Mouse (Mus musculus) frontal cortex, adult (tissue): ENCODE measurements around the gene Samd10.

Experiments
- ATAC-seq: cut with Nextera tagmentation; 2 replicates; pipeline ENCODE4 v1.9.2; 2017; ENCODE audit warnings: mild to moderate bottlenecking, moderate library complexity, mixed read lengths; ENCODE audit not compliant: low TSS enrichment

The Samd10 gene

DNA sequence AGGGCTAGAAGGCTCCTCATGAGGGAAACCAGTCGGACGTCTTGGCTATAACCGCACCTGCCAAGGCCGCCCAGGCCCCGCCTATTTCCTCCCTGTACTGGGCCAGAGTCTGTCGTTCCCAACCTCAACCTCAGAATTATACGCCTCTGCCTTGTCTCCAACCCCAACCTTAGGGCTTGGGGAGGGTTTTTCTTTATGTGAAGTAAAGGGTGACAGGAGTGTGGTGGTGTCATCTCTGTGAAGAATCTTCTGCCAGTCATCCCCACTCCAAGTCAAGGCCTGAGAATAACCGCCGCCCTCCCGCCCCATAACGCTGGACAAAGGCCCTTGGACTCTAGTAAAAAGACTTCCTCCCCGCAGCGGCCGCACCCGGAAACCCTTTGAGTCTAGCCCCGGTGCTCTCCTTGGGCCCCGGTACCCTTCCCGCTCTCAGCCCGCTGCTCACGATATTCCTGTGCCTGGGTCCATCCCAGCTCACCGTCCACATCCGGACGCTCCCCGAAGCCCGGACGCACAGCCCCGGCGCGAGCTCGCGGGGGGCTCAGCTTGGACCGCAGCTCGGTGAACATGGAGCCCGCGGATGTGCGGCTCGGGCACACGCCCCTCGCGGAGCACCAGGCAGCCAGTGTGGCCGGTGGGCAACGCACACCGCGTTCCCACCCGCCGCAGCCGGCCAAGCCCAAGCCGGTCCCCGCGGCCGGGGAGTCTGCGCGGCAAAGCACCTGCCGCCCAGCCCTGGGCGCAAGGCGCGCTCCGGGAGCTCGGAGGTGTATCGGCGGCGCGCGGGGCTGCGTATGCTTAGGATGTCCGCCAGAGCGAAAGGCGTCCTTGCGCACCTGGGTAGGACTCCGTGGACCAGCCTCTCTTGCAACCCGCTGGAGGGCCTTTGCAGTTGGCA lies at the start of gene Samd10:
Gene Samd10, minus strand, starts transcription at position 759 of the 898 bp plus-strand sequence.
- ATAC-seq, result peak; percentile 38

DNA sequence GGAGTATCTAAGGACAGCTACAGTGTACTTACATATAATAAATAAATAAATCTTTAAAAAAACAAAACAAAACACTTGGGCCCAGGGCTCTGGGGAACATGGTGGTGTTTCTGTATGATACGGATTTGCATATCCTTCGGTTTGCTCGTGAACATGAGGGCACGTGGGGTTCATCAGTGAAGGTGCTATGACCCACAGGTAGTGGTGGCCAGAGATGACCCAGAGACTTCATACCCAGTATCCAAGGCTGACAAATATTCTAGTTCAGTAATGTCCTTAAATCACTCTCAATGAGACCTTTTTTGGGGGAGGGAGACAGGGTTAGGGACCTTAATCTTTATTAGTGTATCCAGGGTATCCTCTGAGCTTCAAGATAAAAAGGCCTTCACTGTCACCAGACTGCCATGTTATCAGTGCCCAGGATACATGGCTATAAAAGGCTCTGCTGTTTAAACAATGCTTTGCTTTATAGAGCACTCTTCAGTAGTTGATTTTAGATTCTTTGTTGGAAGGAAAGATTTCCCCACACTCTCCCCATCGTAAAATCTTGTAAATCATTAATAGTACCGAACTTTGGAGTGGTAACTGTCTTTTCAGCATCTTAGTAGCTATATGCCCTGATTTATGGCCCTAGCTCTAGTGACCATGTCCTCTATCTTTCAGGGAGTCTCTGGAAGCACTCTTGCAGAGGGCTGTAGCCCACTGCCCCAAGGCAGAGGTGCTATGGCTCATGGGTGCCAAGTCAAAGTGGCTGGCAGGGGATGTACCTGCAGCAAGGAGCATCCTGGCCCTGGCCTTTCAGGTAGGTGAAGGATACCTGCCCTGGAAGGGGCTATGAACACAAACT lies 47.8 kb upstream of the Samd10 start:
- ATAC-seq, result no peak

DNA sequence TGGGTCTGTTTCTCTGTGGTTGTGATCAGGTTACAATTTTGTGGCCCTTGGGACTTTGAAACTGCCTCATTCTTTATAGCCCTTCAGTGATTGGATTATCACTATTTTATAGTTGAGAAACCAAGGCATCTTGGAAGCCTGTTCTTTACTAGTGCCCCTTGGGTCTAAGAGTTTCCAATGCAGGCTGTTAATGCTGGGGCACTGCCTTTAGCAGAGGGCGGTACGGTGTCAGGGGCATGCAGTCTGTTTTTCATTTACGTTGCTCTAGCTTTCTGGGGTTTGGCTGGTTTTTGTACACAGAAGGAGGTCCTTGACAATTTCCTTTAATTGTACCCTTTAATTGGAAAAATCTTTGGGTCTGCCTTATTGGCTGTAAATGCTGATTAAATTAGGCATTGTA lies 46.7 kb upstream of the Samd10 start:
- ATAC-seq, result no peak

DNA sequence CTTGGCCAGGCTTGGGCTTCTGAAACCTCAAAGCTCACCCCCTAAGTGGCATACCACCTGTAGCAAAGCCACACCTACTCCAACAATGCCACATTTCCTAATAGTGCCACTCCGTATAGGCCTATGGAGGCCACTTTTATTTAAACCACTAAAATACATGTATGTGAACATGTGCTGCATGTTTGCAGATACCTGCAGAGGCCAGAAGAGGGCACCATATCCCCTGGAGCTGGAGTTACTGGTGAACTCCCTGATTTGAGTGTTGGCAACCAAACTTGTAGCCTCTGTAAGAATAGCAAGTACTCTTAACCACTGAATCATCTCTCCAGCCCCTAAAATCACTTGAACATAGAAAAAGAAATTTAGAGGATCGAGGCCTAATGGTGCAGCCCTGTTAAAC lies 45.3 kb upstream of the Samd10 start:
- ATAC-seq, result no peak

DNA sequence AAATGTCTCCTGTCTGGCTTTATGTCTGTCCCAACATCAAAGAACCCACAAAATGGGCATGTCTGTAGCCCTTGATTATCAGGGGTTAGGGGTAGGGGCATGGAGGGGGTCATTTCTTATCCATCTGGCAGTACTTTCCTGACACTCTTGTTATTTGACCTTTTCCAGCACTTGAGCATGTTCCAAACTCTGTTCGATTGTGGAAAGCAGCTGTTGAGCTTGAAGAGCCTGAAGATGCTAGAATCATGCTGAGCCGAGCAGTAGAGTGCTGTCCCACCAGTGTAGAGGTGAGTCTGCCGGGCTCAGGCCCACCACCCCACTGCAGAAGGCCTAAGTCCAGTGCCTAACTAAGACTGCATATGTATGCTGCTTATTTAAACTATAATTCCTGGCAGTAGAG lies 36.9 kb upstream of the Samd10 start:
- ATAC-seq, result no peak

DNA sequence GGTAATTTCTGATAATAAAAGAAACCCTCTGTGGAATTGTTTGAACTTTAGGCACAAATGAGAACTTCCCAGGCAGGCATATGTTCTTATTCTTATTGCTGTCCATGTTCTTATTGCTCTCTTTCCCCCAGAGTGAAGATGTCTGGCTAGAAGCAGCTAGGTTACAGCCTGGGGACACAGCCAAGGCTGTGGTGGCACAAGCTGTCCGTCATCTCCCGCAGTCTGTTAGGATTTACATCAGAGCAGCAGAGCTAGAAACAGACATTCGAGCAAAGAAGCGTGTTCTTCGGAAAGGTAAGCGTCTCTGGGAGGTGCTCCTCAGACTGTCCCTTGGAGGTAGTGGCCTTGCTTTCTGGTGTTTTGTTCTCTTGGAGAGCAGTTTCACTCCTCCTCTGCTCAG lies 33.6 kb upstream of the Samd10 start:
- no peak for ATAC-seq

DNA sequence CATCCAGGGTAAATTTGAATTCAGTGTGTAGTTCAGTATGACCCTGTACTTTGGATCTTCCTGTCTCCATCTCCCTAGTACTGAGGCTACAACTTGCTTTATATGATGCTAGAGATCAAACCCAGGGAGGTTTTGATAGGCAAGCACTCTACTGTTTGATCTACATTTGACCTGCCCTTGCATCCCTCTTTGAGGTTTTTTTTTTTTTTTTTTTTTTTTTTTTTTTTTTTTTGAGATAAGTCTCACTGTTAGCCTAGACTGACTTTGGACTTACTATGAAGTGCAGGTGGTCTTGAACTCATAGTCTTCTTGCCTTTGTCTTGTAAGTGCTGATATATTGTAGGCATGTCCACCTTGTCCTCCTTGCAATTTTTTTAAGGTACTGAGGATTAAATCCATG lies 29.5 kb upstream of the Samd10 start:
- no peak for ATAC-seq

DNA sequence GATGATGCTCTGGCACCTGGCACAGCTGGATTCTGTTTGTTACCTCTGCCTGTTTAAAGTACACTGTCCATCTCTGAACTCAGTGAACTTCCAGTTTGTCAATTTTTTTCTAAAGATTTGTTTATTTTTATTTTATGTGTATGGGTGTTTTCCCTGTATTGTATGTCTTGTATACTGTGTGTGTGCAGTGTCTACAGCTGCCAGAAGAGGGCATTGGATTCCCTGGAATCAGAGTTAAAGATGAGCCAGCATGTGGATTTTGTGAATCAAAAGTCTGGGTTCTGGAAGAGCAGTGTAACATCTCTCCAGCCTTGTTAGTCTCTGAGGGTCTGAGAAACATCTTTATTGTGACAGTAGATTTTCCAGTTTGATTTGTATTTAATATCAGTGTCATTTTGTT lies 24.4 kb upstream of the Samd10 start:
- no peak for ATAC-seq

DNA sequence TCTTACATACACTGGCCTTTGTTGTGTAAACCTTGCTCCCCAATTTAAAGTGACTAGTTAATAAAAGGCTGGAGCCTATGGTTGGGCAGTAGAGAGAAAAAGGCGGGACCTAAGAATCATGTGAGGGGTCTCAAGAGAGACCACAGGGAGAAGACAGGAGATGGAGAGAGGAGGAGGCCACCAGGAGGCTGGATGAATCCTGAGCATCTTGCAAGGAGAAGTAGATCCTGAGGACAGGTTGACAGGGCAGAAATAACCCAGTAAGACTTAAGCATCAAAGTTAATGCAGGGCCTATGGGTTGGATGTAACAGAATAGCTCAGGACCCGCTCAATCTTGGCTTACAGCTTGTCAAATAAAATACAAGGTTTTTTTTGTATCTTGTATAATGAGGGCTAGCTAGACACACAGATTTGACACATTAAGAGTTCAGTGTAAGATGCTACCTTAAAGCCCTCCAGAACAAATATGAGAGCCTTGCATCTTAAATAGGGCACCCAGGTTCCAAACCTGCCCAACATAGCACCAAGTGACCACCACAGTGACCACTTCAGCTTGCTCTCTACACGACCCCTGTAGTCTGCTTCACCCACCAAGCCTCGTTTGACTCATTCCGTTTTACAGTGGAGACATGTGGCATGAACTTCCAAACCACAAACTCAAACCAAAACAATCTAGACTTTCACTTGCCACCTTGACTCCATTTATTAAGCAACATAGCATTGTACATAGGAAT lies 19.9 kb upstream of the Samd10 start:
- no peak for ATAC-seq

DNA sequence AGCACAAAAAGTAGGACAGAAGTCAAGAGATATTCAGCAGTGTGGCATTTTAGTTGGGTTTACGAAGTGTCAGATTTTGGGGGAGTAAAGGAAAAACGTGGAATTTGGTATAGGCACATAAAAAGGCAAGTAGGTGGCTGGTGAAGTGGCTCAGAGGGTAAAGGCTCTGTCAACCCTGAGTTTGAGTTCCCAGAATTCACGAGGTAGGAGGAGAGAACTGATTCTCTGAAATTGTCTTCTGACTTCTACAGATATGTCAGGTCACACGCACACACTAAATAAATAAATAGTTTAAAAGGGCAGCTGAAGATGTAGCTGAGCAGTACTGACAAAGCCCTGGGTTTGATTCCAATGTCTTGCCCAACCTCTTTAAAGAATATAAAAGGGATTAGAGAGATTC lies 3.4 kb upstream of the Samd10 start:
- ATAC-seq, result no peak

DNA sequence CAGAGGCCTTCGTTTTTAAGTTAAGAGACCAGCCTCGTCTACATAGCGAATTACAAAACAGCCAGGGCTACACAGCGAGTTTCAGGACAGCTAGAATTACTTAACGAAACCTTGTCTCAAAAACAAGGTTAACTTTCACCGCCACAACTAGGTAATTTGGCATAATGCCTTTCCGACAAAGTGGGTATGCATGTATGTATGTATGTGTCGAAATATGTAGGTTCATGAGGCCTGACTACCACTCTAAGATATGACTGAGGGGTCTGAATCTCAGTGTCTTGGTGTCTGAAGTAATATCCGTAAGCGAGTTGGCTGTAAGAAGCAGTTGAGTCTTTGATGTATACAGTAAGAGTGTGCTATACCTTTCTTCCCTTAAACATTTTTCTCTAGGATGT lies 2.7 kb upstream of the Samd10 start:
- no peak for ATAC-seq

DNA sequence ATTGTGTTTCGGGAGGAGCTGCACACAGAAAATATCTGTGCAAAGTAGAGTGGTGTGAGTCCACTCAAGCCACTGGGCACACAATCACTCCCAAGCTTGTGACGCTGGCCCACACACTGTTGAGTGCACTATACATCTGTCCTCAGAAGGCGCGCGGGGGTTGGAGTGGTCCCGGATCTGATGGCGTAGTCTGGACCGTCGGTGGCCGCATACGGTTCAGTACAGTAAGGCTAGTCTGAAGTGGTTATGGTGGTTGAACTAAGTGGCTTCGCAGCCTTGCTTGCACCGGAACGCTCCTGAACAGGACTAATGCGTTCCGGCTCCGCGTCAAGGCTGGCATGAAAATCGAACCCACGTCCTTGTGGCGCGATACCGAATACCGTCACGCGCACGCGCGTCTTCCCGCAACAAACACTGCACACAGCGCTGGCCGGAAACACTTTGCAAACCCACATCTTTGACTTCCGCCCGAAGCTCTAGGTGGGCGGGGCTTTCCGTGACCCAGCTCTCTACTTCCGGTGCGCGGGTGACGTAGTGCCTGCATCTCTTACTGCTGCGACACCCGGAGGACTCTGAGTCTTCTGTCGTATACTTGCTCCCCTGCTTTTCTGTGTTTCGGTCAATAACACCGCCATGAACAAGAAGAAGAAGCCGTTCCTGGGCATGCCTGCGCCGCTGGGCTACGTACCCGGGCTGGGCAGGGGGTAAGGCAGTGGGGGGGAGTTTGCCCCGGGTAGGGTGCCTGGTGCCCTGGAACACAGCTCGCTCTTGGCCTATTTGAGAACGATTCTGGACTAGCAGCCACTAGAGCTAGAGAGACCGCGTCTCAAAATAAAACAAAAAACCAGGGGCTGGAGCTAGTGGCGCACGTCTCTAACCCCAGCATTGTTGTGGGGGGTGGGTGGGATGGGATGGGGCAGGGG lies 2.1 kb upstream of the Samd10 start:
- peak; percentile 88 for ATAC-seq

DNA sequence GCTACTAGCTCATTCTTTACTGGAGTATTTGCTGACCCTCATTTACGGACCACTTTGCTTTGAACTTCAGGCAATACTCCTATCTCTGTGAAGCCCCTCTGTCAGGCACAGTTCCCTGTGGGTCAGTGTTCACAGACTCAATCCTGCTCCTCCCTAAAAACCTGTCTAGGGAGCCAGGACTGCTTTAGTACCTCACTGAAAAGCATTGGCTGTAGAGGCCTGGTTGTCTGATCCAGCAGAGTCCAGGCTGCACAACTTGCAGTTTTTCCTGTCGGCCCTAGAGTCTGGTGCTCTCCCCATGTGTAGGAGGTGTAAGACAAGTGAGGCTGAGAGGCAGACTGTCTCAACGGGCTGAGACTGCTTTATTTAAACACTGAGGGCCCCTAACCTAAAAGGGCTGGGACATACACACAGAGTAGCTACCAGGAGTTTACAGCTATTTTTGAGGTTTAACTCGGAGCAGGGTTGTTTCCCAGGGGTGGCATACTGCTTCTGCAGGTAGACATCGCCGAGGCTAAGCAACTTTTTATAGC lies 1.3 kb upstream of the Samd10 start:
- peak; percentile 21; the same call in 1 of the 2 replicates for ATAC-seq

DNA sequence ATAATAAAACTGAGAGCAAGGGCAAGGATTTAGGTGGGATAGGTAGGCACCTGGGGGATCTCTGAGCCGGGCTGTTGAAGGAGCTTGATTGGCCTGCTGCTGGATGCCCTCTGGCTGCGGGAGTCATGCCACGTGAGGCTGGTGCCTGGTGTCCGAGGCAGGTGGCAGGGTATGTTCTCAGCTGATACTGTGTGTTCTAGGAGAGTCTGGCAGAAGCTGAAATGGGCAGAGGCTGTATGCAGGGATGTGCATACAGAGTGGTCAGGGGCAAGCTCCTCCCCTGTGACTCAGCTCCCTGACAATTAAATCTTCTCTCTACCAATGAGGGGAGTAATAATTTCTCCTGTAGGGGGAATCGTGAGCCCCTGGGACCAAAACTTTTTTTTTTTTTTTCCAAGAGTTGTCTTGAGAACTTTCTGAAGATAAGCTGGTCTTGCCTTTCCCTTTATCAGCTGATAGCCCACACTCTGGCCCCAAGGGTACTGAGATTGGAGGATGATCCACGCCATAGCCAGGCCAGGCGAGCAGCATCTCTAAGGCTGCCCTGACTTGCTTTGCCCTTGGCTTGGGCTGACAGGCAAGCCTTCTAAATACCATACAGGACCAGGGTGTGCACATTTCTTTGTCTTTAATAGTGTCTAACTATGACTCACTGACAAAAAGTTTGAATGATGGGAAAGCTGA lies 1.5 kb downstream of the Samd10 start:
- ATAC-seq, result no peak

DNA sequence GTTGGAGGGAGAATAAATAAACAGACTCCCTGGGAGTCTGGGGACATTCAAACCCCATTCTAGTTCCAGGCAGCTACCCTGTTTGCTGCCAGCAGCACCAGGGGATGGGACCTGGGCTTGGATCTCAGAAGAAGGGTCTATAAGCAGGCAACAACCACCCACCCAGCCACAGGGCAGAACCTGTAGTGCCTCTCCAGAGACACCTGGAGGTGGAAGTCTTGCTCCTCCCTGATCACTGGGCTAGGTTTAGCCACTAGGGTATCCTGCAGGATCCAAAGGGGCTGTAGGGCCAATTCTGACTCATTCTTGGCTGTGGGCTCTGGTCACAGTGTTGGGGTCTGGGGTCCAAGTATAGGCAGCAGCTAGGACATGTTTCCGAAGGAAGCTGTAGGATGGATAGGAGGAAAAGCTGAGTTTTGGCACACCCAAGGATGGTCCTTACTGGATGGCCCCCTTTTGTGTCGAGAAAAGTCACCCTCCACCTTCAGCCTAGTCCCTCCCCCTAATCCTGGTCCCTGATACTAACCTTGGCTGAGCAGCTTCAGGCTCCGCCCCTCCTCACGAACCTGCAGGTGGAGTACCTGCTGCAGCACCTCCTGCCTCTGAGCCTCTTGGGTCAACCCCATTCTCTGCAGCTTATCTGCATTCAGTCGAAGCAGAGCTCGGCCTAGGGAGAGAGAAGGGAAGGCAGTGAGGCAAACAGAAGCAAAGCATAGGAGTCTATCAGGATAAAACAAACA lies 2.6 kb downstream of the Samd10 start:
- ATAC-seq, result no peak

DNA sequence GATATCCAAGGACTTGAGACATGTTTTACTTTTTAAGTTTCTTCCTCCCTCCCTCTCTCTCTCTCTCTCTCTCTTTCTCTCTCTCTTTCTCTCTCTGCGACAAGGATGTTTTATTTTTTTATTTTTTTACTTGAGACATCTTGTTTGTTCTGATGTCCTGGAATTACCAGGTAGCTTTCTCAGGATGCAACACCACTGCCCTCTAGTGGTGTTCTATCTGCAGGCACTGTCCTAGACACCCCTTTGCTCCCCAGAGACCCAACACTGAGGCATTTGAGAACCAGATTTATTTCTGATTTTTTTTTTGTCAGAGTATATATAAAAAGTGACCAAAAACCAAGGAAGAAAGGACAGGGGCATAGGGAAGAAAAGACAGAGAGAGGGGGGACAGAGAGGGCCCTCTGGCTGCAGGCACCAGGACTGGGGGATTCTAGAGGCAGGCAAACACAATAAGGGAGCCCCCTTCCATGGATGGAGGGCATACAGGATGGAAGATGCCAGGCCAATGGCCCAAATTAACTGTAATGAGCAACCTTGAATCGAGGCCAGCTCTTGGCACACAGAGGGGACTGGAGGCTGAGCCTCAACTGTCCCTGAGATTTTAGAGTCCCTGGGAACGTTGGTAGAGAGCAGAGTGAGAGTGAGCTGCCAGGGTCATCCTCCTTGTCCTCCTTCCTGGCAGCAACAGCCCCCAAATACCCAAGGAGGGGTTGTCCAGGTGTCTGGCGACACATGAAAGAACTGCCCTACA lies 3.9 kb downstream of the Samd10 start:
- no peak for ATAC-seq

DNA sequence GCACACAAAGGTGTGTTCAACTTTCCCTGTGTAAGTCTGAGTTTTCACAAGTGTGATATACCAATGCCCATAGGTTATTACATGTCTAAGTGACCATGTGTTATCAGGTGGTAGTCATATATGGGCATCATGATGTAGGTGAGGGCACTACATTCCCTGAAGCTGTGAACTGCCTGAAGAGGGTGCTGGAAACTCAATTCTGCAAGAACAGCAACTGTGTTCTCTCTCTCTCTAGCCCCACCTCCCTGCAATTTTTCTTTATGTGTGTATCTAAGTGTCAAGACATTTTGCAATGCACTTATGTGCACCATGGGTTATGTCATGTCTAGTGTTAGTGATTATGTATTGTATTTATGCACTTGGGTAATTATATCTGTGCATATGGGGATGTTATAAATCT lies 5.1 kb downstream of the Samd10 start:
- ATAC-seq, result no peak

DNA sequence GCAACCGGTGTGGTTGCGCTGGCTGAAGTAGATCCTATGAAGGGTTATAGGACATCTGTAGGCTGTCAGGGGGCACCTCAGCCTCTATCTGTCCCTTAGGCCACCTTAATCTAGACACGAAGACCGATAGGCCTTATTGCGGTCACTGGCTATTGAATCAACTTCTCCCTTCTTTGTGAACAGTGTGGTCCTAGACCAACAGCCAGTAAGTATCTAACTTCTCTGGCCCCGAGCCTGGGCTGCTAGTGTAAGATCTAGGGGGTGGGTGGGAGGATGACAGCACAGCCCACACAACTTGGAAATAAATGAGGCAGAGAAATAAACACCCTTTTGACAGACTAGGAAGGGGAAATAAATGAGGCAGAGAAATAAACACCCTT lies 6.0 kb downstream of the Samd10 start:
- ATAC-seq, result 0 out of 2 replicates have a peak, but pooled peaks have one; percentile 14
